Mouse (Mus musculus): Measurements from ENCODE around the gene Zfp57. TPM values are rescaled to one million over a fixed set of nuclear protein-coding genes. Genes with fewer than 3 reads are reported as not detected.

Zfp57 gene
- polyA plus RNA-seq, 1 experiment: 11.6 TPM

GRCm38 (mm10) chr17:36961125-36961524 lies 39.8 kb upstream of the Zfp57 start:
- peaks cover 13% of the 10 kb centered on the region for H3K79me3 ChIP-seq (ENCODE audit: low read depth)
- no peak overlapping the region for H3ac ChIP-seq (ENCODE audit: control insufficient read depth, insufficient read length, low read depth)
- no peak overlapping the region for H3K4me3 ChIP-seq (ENCODE audit: insufficient read depth, poor library complexity, severe bottlenecking)

DNA sequence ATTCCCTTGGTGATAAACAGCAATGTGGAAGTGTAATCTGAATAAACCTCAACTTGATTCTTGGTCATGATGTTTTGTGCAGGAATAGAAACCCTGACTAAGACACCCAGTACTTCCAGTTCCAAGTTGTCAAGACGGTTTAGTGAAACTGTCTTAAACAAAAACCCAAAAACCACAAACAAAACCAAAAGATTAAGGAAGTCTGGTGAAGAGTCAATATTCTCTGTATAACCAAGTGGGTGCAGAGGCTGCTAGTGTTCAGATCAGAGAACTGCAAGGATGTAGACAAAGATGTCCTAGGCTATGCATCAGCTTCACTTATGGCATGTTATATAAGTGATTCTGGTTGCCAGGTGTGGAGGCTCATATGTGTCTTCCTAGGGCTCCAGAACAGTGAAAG lies 34.1 kb upstream of the Zfp57 start:
- Histone ChIP-seq H3K4me3 (ENCODE audit: insufficient read depth, poor library complexity, severe bottlenecking) (no peak overlapping the region), H3K79me3 (ENCODE audit: low read depth) (no peaks in the 10 kb centered on the region), H3K27me3 (ENCODE audit: control insufficient read depth, insufficient read depth, insufficient read length) (no peaks in the 10 kb centered on the region), H3K79me2 (ENCODE audit: control insufficient read depth, insufficient read depth) (no peaks in the 10 kb centered on the region), H3K36me3 (ENCODE audit: control insufficient read depth, insufficient read depth) (no peaks in the 10 kb centered on the region), H3ac (ENCODE audit: control insufficient read depth, insufficient read length, low read depth) (no peak overlapping the region)
- no peak for TF ChIP-seq MAX (IDR thresholded peaks at IDR 0.05)
- TF ChIP-seq CEBPB (IDR thresholded peaks at IDR 0.05; ENCODE audit: low read depth): no peak
- TF ChIP-seq FOSL1 (IDR thresholded peaks at IDR 0.05; ENCODE audit: insufficient read depth, low read length, poor library complexity, severe bottlenecking): no peak
- no peak for TF ChIP-seq MYOG (IDR thresholded peaks at IDR 0.05; ENCODE audit: control insufficient read depth, extremely low read depth, insufficient read length)
- TF ChIP-seq USF1 (IDR thresholded peaks at IDR 0.05; ENCODE audit: low read depth): no peak
- no peak for TF ChIP-seq MYOD1 (IDR thresholded peaks at IDR 0.05; ENCODE audit: control insufficient read depth, insufficient read length, low read depth)
- TF ChIP-seq CTCF (IDR thresholded peaks at IDR 0.05; ENCODE audit: control insufficient read depth, insufficient read depth, insufficient read length): no peak

More at GRCm38 (mm10) chr17:36961125-36961524, 39.8 kb upstream of the Zfp57 start:
- Histone ChIP-seq H3K27me3 (ENCODE audit: control insufficient read depth, insufficient read depth, insufficient read length) (no peaks in the 10 kb centered on the region), H3K36me3 (ENCODE audit: control insufficient read depth, insufficient read depth) (peaks cover 8% of the 10 kb centered on the region), H3K79me2 (ENCODE audit: control insufficient read depth, insufficient read depth) (peaks cover 32% of the 10 kb centered on the region)
- TF ChIP-seq CEBPB (IDR thresholded peaks at IDR 0.05; ENCODE audit: low read depth) (no peak), MYOD1 (IDR thresholded peaks at IDR 0.05; ENCODE audit: control insufficient read depth, insufficient read length, low read depth) (no peak), FOSL1 (IDR thresholded peaks at IDR 0.05; ENCODE audit: insufficient read depth, low read length, poor library complexity, severe bottlenecking) (no peak), MAX (IDR thresholded peaks at IDR 0.05) (no peak), MYOG (IDR thresholded peaks at IDR 0.05; ENCODE audit: control insufficient read depth, extremely low read depth, insufficient read length) (no peak), CTCF (IDR thresholded peaks at IDR 0.05; ENCODE audit: control insufficient read depth, insufficient read depth, insufficient read length) (no peak), USF1 (IDR thresholded peaks at IDR 0.05; ENCODE audit: low read depth) (no peak)

GRCm38 (mm10) chr17:36970316-36970890 lies 30.6 kb upstream of the Zfp57 start:
- Histone ChIP-seq H3K79me3 (ENCODE audit: low read depth) (no peaks in the 10 kb centered on the region), H3K27me3 (ENCODE audit: control insufficient read depth, insufficient read depth, insufficient read length) (no peaks in the 10 kb centered on the region), H3K4me3 (ENCODE audit: insufficient read depth, poor library complexity, severe bottlenecking) (no peak overlapping the region), H3K36me3 (ENCODE audit: control insufficient read depth, insufficient read depth) (no peaks in the 10 kb centered on the region), H3ac (ENCODE audit: control insufficient read depth, insufficient read length, low read depth) (no peak overlapping the region), H3K79me2 (ENCODE audit: control insufficient read depth, insufficient read depth) (no peaks in the 10 kb centered on the region)
- TF ChIP-seq CEBPB (IDR thresholded peaks at IDR 0.05; ENCODE audit: low read depth) (no peak), CTCF (IDR thresholded peaks at IDR 0.05; ENCODE audit: control insufficient read depth, insufficient read depth, insufficient read length) (no peak), FOSL1 (IDR thresholded peaks at IDR 0.05; ENCODE audit: insufficient read depth, low read length, poor library complexity, severe bottlenecking) (no peak), USF1 (IDR thresholded peaks at IDR 0.05; ENCODE audit: low read depth) (no peak), MYOG (IDR thresholded peaks at IDR 0.05; ENCODE audit: control insufficient read depth, extremely low read depth, insufficient read length) (no peak), MYOD1 (IDR thresholded peaks at IDR 0.05; ENCODE audit: control insufficient read depth, insufficient read length, low read depth) (no peak), MAX (IDR thresholded peaks at IDR 0.05) (no peak)

DNA sequence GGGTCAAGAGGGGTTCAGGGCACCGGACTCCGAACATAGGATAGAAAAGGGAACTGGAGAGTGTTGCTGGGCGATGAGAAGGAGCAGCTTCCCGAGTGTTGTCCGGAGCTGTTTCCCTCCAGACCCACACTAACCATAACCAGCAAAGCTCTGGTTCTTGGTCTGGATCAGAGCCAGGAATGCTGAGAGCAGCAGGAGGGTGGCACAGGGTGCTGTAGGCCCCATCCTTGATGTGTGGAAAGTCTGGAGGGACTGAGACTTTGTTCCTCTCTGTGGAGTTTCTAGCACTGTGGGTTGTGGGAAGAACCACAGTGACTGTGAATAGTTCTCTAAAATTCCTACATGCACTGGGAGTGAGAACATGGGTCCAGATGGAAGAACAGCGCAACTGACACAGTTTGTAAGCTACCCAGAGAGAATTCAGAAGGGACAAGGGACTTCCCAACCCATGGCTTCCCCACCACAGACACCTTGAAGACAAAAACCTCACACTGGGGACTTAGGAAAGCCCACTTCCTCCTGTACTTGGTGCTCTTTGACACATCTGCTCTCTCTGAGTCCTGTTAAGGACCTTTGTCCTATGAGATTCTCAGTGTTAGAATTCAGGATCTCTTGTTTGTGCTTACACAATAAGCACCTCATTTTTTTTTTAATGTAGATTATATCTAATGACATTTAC lies 29.7 kb upstream of the Zfp57 start:
- no peak for TF ChIP-seq FOSL1 (IDR thresholded peaks at IDR 0.05; ENCODE audit: insufficient read depth, low read length, poor library complexity, severe bottlenecking)
- TF ChIP-seq MYOG (IDR thresholded peaks at IDR 0.05; ENCODE audit: control insufficient read depth, extremely low read depth, insufficient read length): no peak
- no peak for TF ChIP-seq MAX (IDR thresholded peaks at IDR 0.05)
- no peak for TF ChIP-seq CEBPB (IDR thresholded peaks at IDR 0.05; ENCODE audit: low read depth)
- H3K4me3 ChIP-seq (ENCODE audit: insufficient read depth, poor library complexity, severe bottlenecking): no peak overlapping the region
- no peaks in the 10 kb centered on the region for H3K36me3 ChIP-seq (ENCODE audit: control insufficient read depth, insufficient read depth)
- no peaks in the 10 kb centered on the region for H3K79me3 ChIP-seq (ENCODE audit: low read depth)
- H3K27me3 ChIP-seq (ENCODE audit: control insufficient read depth, insufficient read depth, insufficient read length): no peaks in the 10 kb centered on the region
- H3ac ChIP-seq (ENCODE audit: control insufficient read depth, insufficient read length, low read depth): no peak overlapping the region
- H3K79me2 ChIP-seq (ENCODE audit: control insufficient read depth, insufficient read depth): no peaks in the 10 kb centered on the region

DNA sequence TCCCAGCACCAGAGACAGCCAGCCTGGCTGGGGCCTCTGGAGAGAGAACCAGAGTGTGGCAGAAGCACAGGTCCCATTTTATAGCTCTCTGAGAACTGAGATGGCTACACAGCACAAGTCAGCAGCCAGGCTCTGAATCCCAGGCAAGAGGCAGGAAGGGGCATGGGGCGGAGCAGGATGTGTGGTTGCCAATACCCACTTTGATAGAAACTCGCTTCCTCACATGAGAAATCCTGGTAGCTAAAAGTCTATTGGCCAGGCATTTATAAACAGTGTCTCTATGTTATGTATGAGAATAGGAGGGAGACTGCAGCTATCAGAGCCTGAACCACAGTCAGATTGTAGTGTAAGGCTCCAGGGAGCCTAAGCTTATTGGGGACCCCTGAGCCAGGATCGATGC lies 28.2 kb upstream of the Zfp57 start:
- TF ChIP-seq CTCF (IDR thresholded peaks at IDR 0.05; ENCODE audit: control insufficient read depth, insufficient read depth, insufficient read length) (no peak), MAX (IDR thresholded peaks at IDR 0.05) (no peak), USF1 (IDR thresholded peaks at IDR 0.05; ENCODE audit: low read depth) (no peak), CEBPB (IDR thresholded peaks at IDR 0.05; ENCODE audit: low read depth) (no peak), MYOG (IDR thresholded peaks at IDR 0.05; ENCODE audit: control insufficient read depth, extremely low read depth, insufficient read length) (no peak), FOSL1 (IDR thresholded peaks at IDR 0.05; ENCODE audit: insufficient read depth, low read length, poor library complexity, severe bottlenecking) (no peak), MYOD1 (IDR thresholded peaks at IDR 0.05; ENCODE audit: control insufficient read depth, insufficient read length, low read depth) (no peak)

More for the DNA sequence above, 28.2 kb upstream of the Zfp57 start:
- Histone ChIP-seq H3K27me3 (ENCODE audit: control insufficient read depth, insufficient read depth, insufficient read length) (no peaks in the 10 kb centered on the region), H3K79me3 (ENCODE audit: low read depth) (no peaks in the 10 kb centered on the region), H3ac (ENCODE audit: control insufficient read depth, insufficient read length, low read depth) (no peak overlapping the region), H3K4me3 (ENCODE audit: insufficient read depth, poor library complexity, severe bottlenecking) (no peak overlapping the region), H3K79me2 (ENCODE audit: control insufficient read depth, insufficient read depth) (no peaks in the 10 kb centered on the region), H3K36me3 (ENCODE audit: control insufficient read depth, insufficient read depth) (no peaks in the 10 kb centered on the region)

Measured in C2C12 (cell line).